Mouse (Mus musculus): ENCODE measurements around the gene Rflna.

Rflna gene

DNA sequence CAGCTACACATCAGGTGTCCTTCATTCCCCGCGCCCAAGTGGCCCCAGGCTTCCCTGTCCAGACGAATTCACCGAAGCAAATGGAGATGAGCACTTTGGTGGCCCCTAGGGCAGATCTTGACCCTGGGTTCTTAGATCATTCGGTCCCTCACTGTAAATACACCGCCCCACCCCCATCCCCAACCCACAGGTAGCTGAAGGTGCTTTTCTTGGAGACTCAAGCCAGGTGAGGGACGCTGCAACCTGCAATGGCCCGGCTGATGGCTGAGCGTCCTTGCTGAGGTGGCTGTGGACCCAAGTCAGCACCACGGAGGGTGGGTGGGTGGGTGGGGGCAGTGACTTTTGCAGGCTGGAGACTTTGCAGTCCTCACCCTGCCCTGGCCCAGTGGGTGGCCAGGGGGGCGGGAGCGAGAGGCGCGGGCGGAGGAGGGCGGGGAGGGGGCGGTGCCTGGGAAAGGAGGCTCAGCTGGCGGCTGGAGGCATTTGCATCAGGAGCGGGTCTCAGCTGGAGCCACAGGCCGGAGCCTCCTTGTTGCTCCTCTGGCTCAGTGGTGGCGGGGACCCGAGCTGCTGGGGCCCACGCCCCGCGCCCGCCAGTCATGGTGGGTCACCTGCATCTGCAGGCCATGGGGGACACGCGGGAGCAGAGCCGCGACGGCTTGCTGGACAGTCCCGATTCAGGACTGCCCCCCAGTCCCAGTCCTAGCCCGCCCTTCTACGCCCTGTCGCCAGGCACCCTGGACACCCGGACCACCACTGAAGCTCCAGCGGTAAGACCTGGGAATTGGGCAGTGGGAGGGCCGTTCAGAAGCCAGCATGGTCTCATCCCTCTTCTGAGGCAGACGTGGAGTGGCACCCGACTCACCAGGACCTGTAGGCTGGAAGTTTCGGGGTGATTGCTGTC lies at the start of gene Rflna:
Gene Rflna, plus strand, starts transcription at position 253 of the 904 bp plus-strand sequence.
- WGBS = 7% methylated on average over 41 of the region's 41 CpGs

DNA sequence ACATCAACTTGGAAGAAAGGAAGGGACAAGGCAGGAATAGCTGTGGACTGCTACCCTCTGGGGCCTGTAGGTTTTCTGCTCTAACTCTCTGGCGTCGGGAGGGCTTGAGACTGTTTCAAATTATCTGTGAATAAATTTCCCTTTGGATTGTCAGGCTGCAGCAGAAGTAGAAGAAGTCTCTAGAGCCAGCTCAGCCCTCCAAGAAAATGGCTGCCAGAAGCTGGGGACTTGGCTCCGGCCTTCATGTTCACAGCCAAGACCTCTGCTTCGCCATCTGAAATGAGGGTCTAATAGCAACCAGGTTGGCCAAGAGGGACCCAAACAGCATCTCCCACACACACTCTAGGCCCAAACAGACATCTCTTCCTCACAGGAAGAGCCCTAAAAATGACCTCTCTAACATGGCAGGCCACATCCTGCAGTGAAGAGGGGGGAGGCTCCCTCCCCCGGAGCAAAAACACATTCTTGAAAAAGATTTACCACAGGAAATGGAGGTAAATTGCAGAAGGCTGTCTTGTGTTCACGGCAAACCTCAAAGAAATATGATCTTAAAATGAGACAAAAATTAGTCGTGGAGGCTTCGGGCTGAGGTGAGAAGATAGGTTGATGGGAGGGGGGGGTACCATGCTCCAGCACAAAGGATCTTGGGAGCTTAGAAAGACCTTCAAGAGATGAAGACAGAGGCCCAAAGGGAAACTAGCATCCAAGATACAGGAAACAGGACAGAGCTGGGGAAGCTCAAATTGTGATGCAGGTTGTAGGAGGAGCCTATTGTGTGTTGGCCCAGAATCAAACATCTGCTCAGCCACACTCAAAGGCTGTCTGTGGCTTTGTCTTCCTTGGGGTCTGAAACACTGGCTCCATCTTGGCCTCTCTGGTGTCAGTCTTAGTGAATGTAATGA lies 48.4 kb upstream of the Rflna start:
- WGBS = 68% methylated on average over 8 of the region's 8 CpGs

GRCm38 (mm10) chr5:124957491-124957890 lies 45.5 kb upstream of the Rflna start:
- 86% methylated on average over 5 of the region's 5 CpGs for WGBS

DNA sequence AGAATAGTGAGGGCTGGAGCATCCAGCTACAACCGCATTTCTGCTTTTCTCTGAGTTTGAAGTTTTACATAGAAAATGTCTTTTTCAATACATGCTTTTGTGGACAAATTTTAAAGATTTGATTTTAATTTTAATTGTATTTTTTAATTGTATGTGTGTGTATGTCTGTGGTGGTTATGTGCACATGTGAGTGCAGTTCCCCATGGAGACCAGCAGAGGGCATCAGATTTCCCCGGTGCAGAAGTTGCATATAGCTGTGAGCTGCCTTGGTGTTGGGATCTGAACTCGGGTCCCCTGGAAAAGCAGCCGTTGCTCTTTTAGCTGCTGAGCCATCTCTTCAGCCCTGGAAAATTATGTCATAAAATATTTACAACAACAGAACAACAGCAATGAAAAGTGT lies 43.9 kb upstream of the Rflna start:
- 96% methylated on average over 4 of the region's 4 CpGs for WGBS

- 15% methylated on average over 18 of the region's 18 CpGs for WGBS
These were observed 42.7 kb upstream of the Rflna start for GRCm38 (mm10) chr5:124960131-124960901.

DNA sequence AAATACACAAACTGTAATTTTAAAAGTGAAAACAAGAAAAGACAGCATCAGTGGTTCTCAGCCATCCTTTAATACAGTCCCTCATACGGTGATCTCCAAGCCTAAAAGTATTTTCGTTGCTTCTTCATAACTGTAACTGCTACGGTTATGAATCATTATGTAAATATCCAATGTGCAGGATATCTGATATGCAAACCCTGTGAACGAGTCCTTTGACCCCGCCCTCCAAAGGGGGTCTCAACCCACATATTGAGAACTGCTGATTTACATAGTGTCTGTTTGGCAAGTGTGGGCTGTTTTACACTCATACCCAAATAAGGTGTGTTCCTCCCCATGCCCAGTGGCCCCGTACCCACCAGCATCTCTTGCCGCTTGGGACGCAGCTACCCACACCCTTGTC lies 41.6 kb upstream of the Rflna start:
- 67% methylated on average over 8 of the region's 8 CpGs for WGBS

- WGBS = 82% methylated on average over 7 of the region's 7 CpGs
These were observed 40.3 kb upstream of the Rflna start for GRCm38 (mm10) chr5:124962761-124963160.

DNA sequence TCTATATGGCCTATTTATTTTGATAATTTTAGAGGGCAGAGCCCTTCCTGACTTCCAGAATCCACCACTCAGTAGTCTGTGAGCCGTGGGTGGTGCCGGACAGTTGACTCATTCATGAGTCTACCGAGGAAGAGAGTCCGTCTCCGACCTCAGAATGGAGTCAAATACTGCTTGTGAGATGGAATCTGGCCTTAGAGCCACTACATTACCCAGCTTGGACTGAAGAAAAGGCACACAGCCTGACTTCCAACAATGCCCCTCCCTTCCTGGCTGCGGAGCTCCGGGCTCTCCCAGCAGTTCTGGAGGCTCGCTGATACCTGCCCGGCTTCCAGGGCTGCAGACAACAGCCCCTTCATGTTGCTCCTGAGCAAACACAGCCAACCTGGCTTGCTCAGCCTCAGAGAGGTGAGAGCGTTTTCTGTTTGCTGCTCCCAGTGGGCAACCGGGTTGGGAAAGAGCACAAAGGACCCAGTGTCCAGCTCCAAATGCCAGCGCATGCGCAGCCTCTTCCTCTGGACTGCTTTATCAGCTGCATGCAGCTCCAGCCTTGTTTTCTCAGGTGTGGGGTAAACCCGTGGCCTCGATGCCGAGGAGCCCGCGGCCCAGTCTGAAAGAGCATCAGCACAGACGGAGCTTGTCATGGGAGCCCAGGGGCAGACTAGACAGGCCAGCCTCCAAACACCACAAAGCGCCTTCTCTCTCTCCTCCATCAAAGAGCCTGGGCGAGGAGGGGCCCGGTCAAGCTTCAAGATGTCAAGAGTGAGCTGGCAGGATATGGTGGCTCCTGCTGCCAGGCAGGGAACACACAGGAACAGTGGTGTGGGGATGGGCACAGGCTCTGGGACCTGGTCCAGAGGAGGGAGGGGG lies 39.0 kb upstream of the Rflna start:
- 41% methylated on average over 22 of the region's 22 CpGs for WGBS

DNA sequence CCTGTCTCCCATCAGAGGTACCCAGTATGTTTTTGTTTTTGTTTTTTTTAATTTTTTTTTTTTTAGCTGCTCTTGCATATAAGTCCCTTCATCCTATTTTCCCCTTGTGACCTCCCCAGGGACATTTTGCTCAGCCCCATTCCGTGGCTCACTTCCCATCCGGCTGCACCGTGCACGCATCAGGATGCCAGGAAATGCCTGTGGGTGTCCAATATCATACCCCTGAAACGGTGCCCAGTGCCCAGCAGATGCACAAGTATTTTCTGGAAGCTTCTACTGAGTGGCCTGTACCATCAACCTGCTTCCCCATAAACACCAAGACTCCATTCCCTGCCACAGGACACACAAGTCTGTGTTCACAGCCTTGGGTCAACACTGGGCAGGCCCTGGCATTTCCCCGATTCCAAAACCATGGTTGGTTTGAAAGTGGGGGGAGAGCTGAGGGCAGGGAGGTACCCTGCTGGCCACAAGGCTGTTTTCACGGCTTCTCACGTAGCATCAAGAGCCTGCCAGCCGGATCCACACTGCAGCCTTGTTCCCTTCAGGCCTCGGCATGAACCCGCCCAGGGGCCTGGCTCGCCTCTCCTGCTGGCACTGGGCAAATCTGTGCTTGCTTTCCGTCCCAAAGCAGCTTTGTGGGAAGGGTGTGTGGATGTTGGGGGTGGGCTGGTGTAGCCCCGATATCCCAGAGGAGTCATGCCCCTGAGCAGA lies 36.2 kb upstream of the Rflna start:
- WGBS = 70% methylated on average over 14 of the region's 14 CpGs

DNA sequence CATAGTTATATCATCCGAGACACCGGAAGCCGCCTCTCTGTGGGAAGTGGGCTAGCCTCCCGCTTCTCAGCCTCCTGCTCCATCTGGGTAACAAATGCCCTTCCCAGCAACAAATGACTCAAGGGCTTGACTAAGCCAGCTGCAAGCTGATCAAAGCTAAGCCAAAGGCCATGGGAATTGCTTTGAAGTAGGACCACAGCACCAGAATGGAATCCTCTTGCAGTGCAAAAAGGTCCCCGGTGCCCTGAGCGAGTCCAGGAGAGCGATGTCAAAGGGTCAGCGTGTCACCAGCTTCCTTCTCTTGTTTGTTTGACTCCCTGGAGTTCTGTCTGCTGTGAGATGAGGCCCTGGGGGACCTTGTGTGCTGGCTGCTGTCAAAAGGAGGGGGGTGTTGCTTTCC lies 33.2 kb upstream of the Rflna start:
- 54% methylated on average over 8 of the region's 8 CpGs for WGBS

DNA sequence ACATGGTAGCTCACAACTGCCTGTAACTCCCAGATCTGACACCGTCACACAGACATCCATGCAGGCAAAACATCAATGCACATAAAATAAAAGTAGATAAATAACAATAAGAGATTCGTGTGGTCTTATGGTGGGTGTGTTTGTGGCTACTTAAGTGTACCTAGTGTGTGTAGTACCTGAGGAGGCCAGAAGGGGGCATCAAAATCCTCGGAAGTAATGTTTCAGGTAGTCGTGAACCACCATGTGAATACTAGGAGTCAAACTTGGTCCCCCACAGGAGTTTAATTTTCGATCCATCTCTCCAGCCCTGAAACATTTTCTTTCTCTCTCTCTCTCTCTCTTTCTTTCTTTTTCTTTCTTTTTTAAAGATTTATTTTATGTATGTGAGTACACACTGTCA lies 16.8 kb upstream of the Rflna start:
- 92% methylated on average over 5 of the region's 5 CpGs for WGBS

GRCm38 (mm10) chr5:124986656-124987055 lies 16.4 kb upstream of the Rflna start:
- 95% methylated on average over 5 of the region's 5 CpGs for WGBS

GRCm38 (mm10) chr5:124989724-124990123 lies 13.3 kb upstream of the Rflna start:
- 65% methylated on average over 2 of the region's 2 CpGs for WGBS

GRCm38 (mm10) chr5:124992323-124992722 lies 10.7 kb upstream of the Rflna start:
- 86% methylated on average over 8 of the region's 8 CpGs for WGBS

DNA sequence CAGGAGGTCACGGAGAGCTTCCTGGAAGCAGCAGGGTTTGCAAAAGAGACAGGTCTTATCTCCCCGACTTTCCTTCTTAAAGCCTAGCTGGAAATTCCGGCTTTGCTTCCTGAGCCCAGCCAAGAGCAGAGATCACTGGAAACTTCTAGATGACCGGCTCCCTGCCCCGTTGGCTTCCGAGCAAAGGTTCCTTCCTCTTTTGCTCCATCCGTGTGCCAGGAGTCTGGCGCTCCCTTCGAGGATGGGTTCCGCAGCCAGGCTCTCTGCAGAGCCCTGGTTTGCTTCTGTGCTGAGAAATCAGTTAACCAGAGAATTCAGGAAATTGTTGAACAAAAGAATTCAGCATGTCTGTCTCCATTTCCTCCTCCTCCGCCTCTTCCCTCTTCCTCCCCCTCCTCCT lies 10.1 kb upstream of the Rflna start:
- WGBS = 68% methylated on average over 11 of the region's 11 CpGs

GRCm38 (mm10) chr5:124996816-124997215 lies 6.2 kb upstream of the Rflna start:
- 43% methylated on average over 6 of the region's 6 CpGs for WGBS

GRCm38 (mm10) chr5:124997913-124998312 lies 5.1 kb upstream of the Rflna start:
- 93% methylated on average over 4 of the region's 4 CpGs for WGBS

DNA sequence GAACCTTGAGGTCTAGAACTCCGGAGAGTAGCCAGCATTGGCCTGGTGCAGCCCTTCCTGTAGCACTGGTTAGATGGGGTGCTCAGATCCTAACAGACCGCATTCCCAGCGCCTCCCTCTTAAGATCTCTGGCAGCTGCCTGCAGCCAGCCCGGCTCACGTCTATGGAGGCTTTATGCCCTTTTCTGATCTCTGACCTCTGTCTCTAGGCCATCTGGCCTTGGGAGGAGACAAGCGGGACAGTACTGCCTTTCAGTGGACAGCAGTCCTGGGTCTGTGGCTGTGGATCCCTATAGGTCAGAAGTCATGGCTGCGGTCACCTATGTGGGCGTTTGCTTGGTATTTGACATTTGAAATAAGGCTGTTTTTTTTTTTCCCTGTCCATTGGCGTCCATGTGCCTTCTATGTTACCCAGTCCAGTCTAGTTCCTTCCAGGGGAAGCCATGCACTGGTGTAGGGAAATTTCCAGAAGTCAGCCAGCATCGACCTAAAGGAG lies 2.2 kb upstream of the Rflna start:
- WGBS = 89% methylated on average over 10 of the region's 10 CpGs

DNA sequence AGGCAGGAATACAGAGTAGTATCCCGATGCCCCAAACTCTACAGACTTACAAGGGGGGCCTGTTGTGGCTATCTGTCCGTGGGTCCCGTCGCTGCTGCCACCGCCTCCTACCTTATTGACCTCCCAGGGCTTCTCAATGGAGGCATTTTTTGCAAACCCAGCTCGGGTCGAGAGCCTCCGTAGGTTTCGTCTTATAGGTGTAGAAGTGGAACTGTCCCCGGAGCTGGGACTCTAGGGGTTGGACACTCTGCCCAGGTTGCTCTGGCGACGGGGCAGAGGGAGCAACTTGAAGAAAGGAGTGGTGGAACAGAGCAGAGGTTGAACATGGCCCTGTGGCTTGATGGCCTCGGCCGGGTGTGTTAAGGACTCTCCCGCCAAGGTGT lies 843 bp downstream of the Rflna start:
- 17% methylated on average over 15 of the region's 15 CpGs for WGBS
